Mouse (Mus musculus) heart, postnatal 0 days (tissue): ENCODE data around the gene Kifc1.

Source experiments
- CTCF ChIP-seq: IDR thresholded peaks from 2 replicates; pipeline ENCODE4 v1.5.1; 2016; ENCODE audit warnings: antibody characterized with exemption, control low read depth, low read depth
- EP300 ChIP-seq: IDR thresholded peaks from 2 replicates; pipeline ENCODE4 v1.6.1; 2016; ENCODE audit warnings: antibody characterized with exemption, low read depth

- TF ChIP-seq CTCF (no peak), EP300 (no peak)
These were observed 25.8 kb upstream of the Kifc1 start for GRCm38 (mm10) chr17:33916294-33916693.
